Mouse (Mus musculus) MEL (cell line): ENCODE results near the gene Ccl9. TPM values are rescaled to one million over a fixed set of nuclear protein-coding genes. Genes with fewer than 3 reads are reported as not detected.

Experiments
- DNase-seq: peaks from one replicate; pipeline ENCODE4 v3.0.0; 2011; ENCODE audit warnings: low read depth, low spot score
- H3K27ac ChIP-seq: 2 replicates; pipeline ENCODE4 v1.5.1; 2012; ENCODE audit warnings: low read depth, mild to moderate bottlenecking, control low read depth, low read length, moderate library complexity; ENCODE audit not compliant: control insufficient read depth
- H3K27me3 ChIP-seq, 2 experiments: fragments of 150-350 bp in 1 of 2; sonication (generic) in 1 of 2; 2 replicates each; pipeline ENCODE4 v1.6.1; 2012; ENCODE audit warnings: low read length in 2 of 2, mild to moderate bottlenecking in 2 of 2, improper control_type of control experiment in 1 of 2, moderate library complexity in 1 of 2; ENCODE audit not compliant: insufficient read depth in 2 of 2, control insufficient read depth in 1 of 2
- H3K36me3 ChIP-seq, 2 experiments: 2 replicates each; pipeline ENCODE4 v1.6.1; 2012 to 2014; ENCODE audit warnings: low read length in 2 of 2, improper control_type of control experiment in 1 of 2, inconsistent platforms in 1 of 2, mild to moderate bottlenecking in 1 of 2; ENCODE audit not compliant: insufficient read depth in 2 of 2, control insufficient read depth in 1 of 2
- H3K4me1 ChIP-seq, 2 experiments: fragments of 150-350 bp in 1 of 2; sonication (generic) in 1 of 2; 2 replicates each; pipeline ENCODE4 v1.6.1; 2012; ENCODE audit warnings: low read length in 2 of 2, improper control_type of control experiment in 1 of 2, mild to moderate bottlenecking in 1 of 2; ENCODE audit not compliant: insufficient read depth in 2 of 2, control insufficient read depth in 1 of 2
- H3K4me3 ChIP-seq, 2 experiments: fragments of 150-350 bp in 1 of 2; sonication (generic) in 1 of 2; 2 replicates each; pipeline ENCODE4 v1.5.1; 2012; ENCODE audit warnings: low read depth in 2 of 2, low read length in 2 of 2, mild to moderate bottlenecking in 2 of 2, moderate library complexity in 2 of 2, control low read depth in 1 of 2, improper control_type of control experiment in 1 of 2; ENCODE audit not compliant: control insufficient read depth in 1 of 2, insufficient read depth in 1 of 2
- H3K79me2 ChIP-seq: 2 replicates; pipeline ENCODE4 v1.6.1; 2012; ENCODE audit warnings: mild to moderate bottlenecking, low read length, moderate library complexity; ENCODE audit not compliant: control insufficient read depth, poor library complexity, insufficient read depth
- H3K9ac ChIP-seq: 2 replicates; pipeline ENCODE4 v1.6.1; 2012; ENCODE audit warnings: low read depth, mild to moderate bottlenecking, control low read depth, low read length, moderate library complexity; ENCODE audit not compliant: control insufficient read depth, poor library complexity, severe bottlenecking
- H3K9me3 ChIP-seq: fragments of 150-350 bp; sonication (generic); replicated peaks from 2 replicates; pipeline ENCODE4 v1.6.1; 2012; ENCODE audit warnings: mild to moderate bottlenecking, low read length, improper control_type of control experiment, moderate library complexity; ENCODE audit not compliant: insufficient read depth
- BHLHE40 ChIP-seq: IDR thresholded peaks from 2 replicates; pipeline ENCODE4 v1.6.1; 2012; ENCODE audit warnings: low read depth, mild to moderate bottlenecking, inconsistent platforms, low read length, improper control_type of control experiment, borderline replicate concordance
- CHD1 ChIP-seq: IDR thresholded peaks from 2 replicates; pipeline ENCODE4 v1.6.1; 2012; ENCODE audit warnings: low read depth, mild to moderate bottlenecking, inconsistent platforms, low read length, improper control_type of control experiment
- CHD2 ChIP-seq: IDR thresholded peaks from 2 replicates; pipeline ENCODE4 v1.6.1; 2011; ENCODE audit warnings: low read length, improper control_type of control experiment
- CTCF ChIP-seq, 3 experiments: IDR thresholded peaks in 2 of 3; conservative IDR thresholded peaks in 1 of 3; 2 replicates each; pipeline ENCODE4 v1.5.1; 2011 to 2012; ENCODE audit warnings: low read length in 3 of 3, low read depth in 2 of 3, mild to moderate bottlenecking in 2 of 3, improper control_type of control experiment in 1 of 3, inconsistent platforms in 1 of 3, mixed read lengths in 1 of 3, moderate library complexity in 1 of 3; ENCODE audit not compliant: control insufficient read depth in 1 of 3, insufficient read depth in 1 of 3, poor library complexity in 1 of 3, severe bottlenecking in 1 of 3
- ELF1 ChIP-seq: IDR thresholded peaks from 2 replicates; pipeline ENCODE4 v1.6.1; 2014; ENCODE audit warnings: low read depth, mild to moderate bottlenecking, inconsistent platforms, low read length, improper control_type of control experiment, moderate library complexity
- EP300 ChIP-seq, 2 experiments: IDR thresholded peaks; 2 replicates each; pipeline ENCODE4 v1.6.1; 2011; ENCODE audit warnings: improper control_type of control experiment in 2 of 2, low read length in 2 of 2, low read depth in 1 of 2, mild to moderate bottlenecking in 1 of 2
- ETS1 ChIP-seq: IDR thresholded peaks from 2 replicates; pipeline ENCODE4 v1.6.1; 2012; ENCODE audit warnings: low read depth, mild to moderate bottlenecking, inconsistent platforms, low read length, improper control_type of control experiment, moderate library complexity
- GABPA ChIP-seq: IDR thresholded peaks from 2 replicates; pipeline ENCODE4 v1.6.1; 2012; ENCODE audit warnings: low read depth, mild to moderate bottlenecking, inconsistent platforms, low read length, improper control_type of control experiment, moderate library complexity
- GATA1 ChIP-seq: IDR thresholded peaks from 2 replicates; pipeline ENCODE4 v1.6.1; 2011; ENCODE audit warnings: low read depth, low read length, improper control_type of control experiment
- HCFC1 ChIP-seq: IDR thresholded peaks from 2 replicates; pipeline ENCODE4 v1.6.1; 2012; ENCODE audit warnings: low read depth, mild to moderate bottlenecking, inconsistent platforms, low read length, improper control_type of control experiment, moderate library complexity
- JUND ChIP-seq: IDR thresholded peaks from 2 replicates; pipeline ENCODE4 v1.6.1; 2011; ENCODE audit warnings: low read depth, mild to moderate bottlenecking, improper control_type of control experiment, low read length
- KAT2A ChIP-seq: conservative IDR thresholded peaks from 2 replicates; pipeline ENCODE4 v1.6.1; 2012; ENCODE audit warnings: low read depth, low read length, improper control_type of control experiment, inconsistent platforms
- MAFK ChIP-seq: IDR thresholded peaks from 2 replicates; pipeline ENCODE4 v1.6.1; 2011; ENCODE audit warnings: low read depth, mild to moderate bottlenecking, low read length, improper control_type of control experiment, borderline replicate concordance
- MAX ChIP-seq: IDR thresholded peaks from 2 replicates; pipeline ENCODE4 v1.6.1; 2011; ENCODE audit warnings: low read length, improper control_type of control experiment
- MAZ ChIP-seq: IDR thresholded peaks from 2 replicates; pipeline ENCODE4 v1.6.1; 2012; ENCODE audit warnings: low read depth, mild to moderate bottlenecking, inconsistent platforms, low read length, improper control_type of control experiment
- MEF2A ChIP-seq: IDR thresholded peaks from 2 replicates; pipeline ENCODE4 v1.6.1; 2014; ENCODE audit warnings: low read depth, mild to moderate bottlenecking, inconsistent platforms, low read length, improper control_type of control experiment; ENCODE audit not compliant: poor library complexity, insufficient replicate concordance, severe bottlenecking; ENCODE audit errors: extremely low read depth
- MYB ChIP-seq: IDR thresholded peaks from 2 replicates; pipeline ENCODE4 v1.6.1; 2011; ENCODE audit warnings: mild to moderate bottlenecking, low read depth, low read length, improper control_type of control experiment
- MYC ChIP-seq: IDR thresholded peaks from 2 replicates; pipeline ENCODE4 v1.6.1; 2011; ENCODE audit warnings: low read depth, mild to moderate bottlenecking, low read length, improper control_type of control experiment, moderate library complexity
- NELFE ChIP-seq: IDR thresholded peaks from 2 replicates; pipeline ENCODE4 v1.6.1; 2011; ENCODE audit warnings: low read depth, low read length, improper control_type of control experiment
- NRF1 ChIP-seq: IDR thresholded peaks from 2 replicates; pipeline ENCODE4 v1.6.1; 2014; ENCODE audit warnings: low read depth, mild to moderate bottlenecking, inconsistent platforms, low read length, improper control_type of control experiment, moderate library complexity; ENCODE audit not compliant: poor library complexity, insufficient read depth, severe bottlenecking
- POLR2A ChIP-seq, 2 experiments: IDR thresholded peaks; 2 replicates each; pipeline ENCODE4 v1.6.1; 2011 to 2012; ENCODE audit warnings: low read length in 2 of 2, mild to moderate bottlenecking in 2 of 2, control low read depth in 1 of 2, improper control_type of control experiment in 1 of 2, low read depth in 1 of 2, moderate library complexity in 1 of 2; ENCODE audit not compliant: control insufficient read depth in 1 of 2, insufficient read depth in 1 of 2, poor library complexity in 1 of 2
- POLR2AphosphoS2 ChIP-seq: IDR thresholded peaks from 2 replicates; pipeline ENCODE4 v1.6.1; 2011; ENCODE audit warnings: low read length, improper control_type of control experiment
- POLR2AphosphoS5 ChIP-seq: IDR thresholded peaks from 2 replicates; pipeline ENCODE4 v1.6.1; 2012; ENCODE audit warnings: low read depth, borderline replicate concordance, mild to moderate bottlenecking, inconsistent platforms, low read length, moderate library complexity, mixed read lengths
- RAD21 ChIP-seq: IDR thresholded peaks from 2 replicates; pipeline ENCODE4 v1.6.1; 2011; ENCODE audit warnings: mild to moderate bottlenecking, low read depth, low read length, improper control_type of control experiment
- RCOR1 ChIP-seq: IDR thresholded peaks from 2 replicates; pipeline ENCODE4 v1.6.1; 2012; ENCODE audit warnings: low read depth, mild to moderate bottlenecking, inconsistent platforms, low read length, improper control_type of control experiment
- SIN3A ChIP-seq: IDR thresholded peaks from 2 replicates; pipeline ENCODE4 v1.6.1; 2012; ENCODE audit warnings: low read length, improper control_type of control experiment, inconsistent platforms
- SMC3 ChIP-seq: IDR thresholded peaks from 2 replicates; pipeline ENCODE4 v1.6.1; 2011; ENCODE audit warnings: low read depth, low read length, improper control_type of control experiment
- TAL1 ChIP-seq: IDR thresholded peaks from 2 replicates; pipeline ENCODE4 v1.6.1; 2012; ENCODE audit warnings: mild to moderate bottlenecking, inconsistent platforms, low read length, moderate library complexity, mixed read lengths
- TBP ChIP-seq: IDR thresholded peaks from 2 replicates; pipeline ENCODE4 v1.8.0; 2011; ENCODE audit warnings: low read depth, low read length, improper control_type of control experiment
- TCF12 ChIP-seq: IDR thresholded peaks from 2 replicates; pipeline ENCODE4 v1.6.1; 2014; ENCODE audit warnings: low read depth, mild to moderate bottlenecking, inconsistent platforms, low read length, improper control_type of control experiment, moderate library complexity
- UBTF ChIP-seq: IDR thresholded peaks from 2 replicates; pipeline ENCODE4 v1.6.1; 2012; ENCODE audit warnings: low read depth, mild to moderate bottlenecking, inconsistent platforms, low read length, improper control_type of control experiment, moderate library complexity, borderline replicate concordance; ENCODE audit not compliant: insufficient read depth
- USF1 ChIP-seq: IDR thresholded peaks from 2 replicates; pipeline ENCODE4 v1.6.1; 2014; ENCODE audit warnings: low read depth, mild to moderate bottlenecking, inconsistent platforms, low read length, improper control_type of control experiment, moderate library complexity
- USF2 ChIP-seq, 2 experiments: IDR thresholded peaks; 2 replicates each; pipeline ENCODE4 v1.6.1; 2011 to 2012; ENCODE audit warnings: improper control_type of control experiment in 2 of 2, low read length in 2 of 2, borderline replicate concordance in 1 of 2, inconsistent platforms in 1 of 2, low read depth in 1 of 2, mild to moderate bottlenecking in 1 of 2; ENCODE audit not compliant: insufficient read depth in 1 of 2
- ZC3H11A ChIP-seq: IDR thresholded peaks from 2 replicates; pipeline ENCODE4 v1.6.1; 2012; ENCODE audit warnings: low read depth, mild to moderate bottlenecking, inconsistent platforms, low read length, improper control_type of control experiment
- ZKSCAN1 ChIP-seq: IDR thresholded peaks from 2 replicates; pipeline ENCODE4 v1.6.1; 2012; ENCODE audit warnings: low read depth, mild to moderate bottlenecking, inconsistent platforms, low read length, improper control_type of control experiment, moderate library complexity
- ZMIZ1 ChIP-seq: IDR thresholded peaks from 2 replicates; pipeline ENCODE4 v1.6.1; 2012; ENCODE audit warnings: low read depth, mild to moderate bottlenecking, inconsistent platforms, low read length, improper control_type of control experiment, moderate library complexity
- ZNF384 ChIP-seq: IDR thresholded peaks from 2 replicates; pipeline ENCODE4 v1.6.1; 2012; ENCODE audit warnings: low read depth, mild to moderate bottlenecking, inconsistent platforms, low read length, improper control_type of control experiment
- polyA plus RNA-seq, 2 experiments: library from polyadenylated mRNA; stranded (reverse) in 1 of 2; unstranded in 1 of 2; fragments of >175 nt in 1 of 2; fragments of >200 nt in 1 of 2; gene quantifications; 2 replicates each; pipeline versions ENCODE4 v1.2.1 to v1.2.4; 2012; ENCODE audit warnings: low replicate concordance in 2 of 2, low read depth in 1 of 2; ENCODE audit not compliant: insufficient read length in 2 of 2, insufficient read depth in 1 of 2, missing spikeins in 1 of 2
- total RNA-seq: library from RNA; depleted of rRNA; stranded (reverse); fragments of 300-350 nt; gene quantifications from 2 replicates; pipeline ENCODE4 v1.2.3, GENCODE M21; 2012

Ccl9 gene
- total and polyA plus RNA-seq, 3 experiments = 0.62 to 1.7 TPM; not detected in 1

GRCm38 (mm10) chr11:83572223-83572622 is 6.2 kb downstream of the Ccl9 start:
- peak; percentile 98 for DNase-seq
- Histone ChIP-seq H3K27me3 (no peaks in the 10 kb centered on the region), H3K27ac (peak overlapping the region; percentile 92)
- TF ChIP-seq MAZ (peak; percentile 89), ETS1 (peak; percentile 93), USF2 (IDR thresholded peaks at IDR 0.05; ENCODE audit: borderline replicate concordance in 1 of 2, insufficient read depth in 1 of 2, low read depth in 1 of 2, low read length in 2 of 2) (no peak), EP300 (IDR thresholded peaks at IDR 0.05; ENCODE audit: low read depth in 1 of 2, low read length in 2 of 2) (peak; percentile 94 to 99), KAT2A (peak; percentile 6; the same call in 1 of the 2 replicates), JUND (peak; percentile 49; the same call in 1 of the 2 replicates), GABPA (no peak), CTCF (IDR thresholded peaks at IDR 0.05 in 2 of 3, conservative IDR thresholded peaks at IDR 0.05 in 1 of 3; ENCODE audit: control insufficient read depth in 1 of 3, insufficient read depth in 1 of 3, low read depth in 2 of 3, low read length in 3 of 3, poor library complexity in 1 of 3, severe bottlenecking in 1 of 3) (no peak; a peak in 1 of 6 replicates), NELFE (peak; percentile 44), ZNF384 (no peak), NRF1 (0 out of 2 replicates have a peak, but pooled peaks have one; percentile 18), MYC (peak; percentile 41), TBP (peak; percentile 85; the same call in 1 of the 2 replicates), ZC3H11A (no peak), TCF12 (peak; percentile 81), MYB (peak; percentile 68), ZMIZ1 (peak; percentile 73; the same call in 1 of the 2 replicates), SMC3 (peak; percentile 13; the same call in 1 of the 2 replicates), BHLHE40 (peak; percentile 55; the same call in 1 of the 2 replicates), MEF2A (no peak), USF1 (no peak), CHD1 (no peak), POLR2AphosphoS5 (no peak), UBTF (no peak), ELF1 (peak; percentile 36; the same call in 1 of the 2 replicates), RCOR1 (peak; percentile 93), MAX (peak; percentile 66), ZKSCAN1 (0 out of 2 replicates have a peak, but pooled peaks have one; percentile 28), POLR2AphosphoS2 (no peak), HCFC1 (peak; percentile 60), POLR2A (IDR thresholded peaks at IDR 0.05; ENCODE audit: control insufficient read depth in 1 of 2, insufficient read depth in 1 of 2, low read depth in 1 of 2, low read length in 2 of 2, poor library complexity in 1 of 2) (no peak; a peak in 1 of 4 replicates), MAFK (peak; percentile 78; the same call in 1 of the 2 replicates), SIN3A (peak; percentile 89), RAD21 (no peak), GATA1 (peak; percentile 80), TAL1 (no peak; the same call in 1 of the 2 replicates), CHD2 (peak; percentile 29)

More at GRCm38 (mm10) chr11:83572223-83572622, 6.2 kb downstream of the Ccl9 start:
- peak overlapping the region; percentile 19 to 52; a peak in 3 of 4 replicates for H3K4me3 ChIP-seq
- peak overlapping the region; percentile 54 for H3K9ac ChIP-seq
- H3K9me3 ChIP-seq = no peaks in the 10 kb centered on the region
- H3K79me2 ChIP-seq = no peaks in the 10 kb centered on the region
- H3K36me3 ChIP-seq = peaks cover 0 to 69% of the 10 kb centered on the region in 2 experiments; a peak in 2 of 4 replicates
- peaks cover 50 to 51% of the 10 kb centered on the region in 2 experiments for H3K4me1 ChIP-seq
